Mouse (Mus musculus) granulocyte monocyte progenitor cell, adult 5-6 weeks (primary cell): ENCODE measurements around the gene Abr. TPM values are rescaled to one million over a fixed set of nuclear protein-coding genes. Genes with fewer than 3 reads are reported as not detected.

ENCODE experiments used
- ATAC-seq: replicated peaks from 2 replicates; pipeline ENCODE4 v1.8.0; 2016; ENCODE audit warnings: mild to moderate bottlenecking, moderate TSS enrichment, inconsistent platforms; ENCODE audit not compliant: poor library complexity, severe bottlenecking
- total RNA-seq, 2 experiments: library from RNA; stranded (forward) in 1 of 2; stranded (reverse) in 1 of 2; fragments of 200-712, 200-1000 nt in 1 of 2; fragments of >200 nt in 1 of 2; fragmentation: Nextera tagmentation in 1 of 2; gene quantifications; 2 replicates each; pipeline ENCODE4 v1.2.3; 2014 to 2017

The Abr gene
- total RNA-seq, 2 experiments from 2014 or later, result 53.0 to 54.3 TPM

DNA sequence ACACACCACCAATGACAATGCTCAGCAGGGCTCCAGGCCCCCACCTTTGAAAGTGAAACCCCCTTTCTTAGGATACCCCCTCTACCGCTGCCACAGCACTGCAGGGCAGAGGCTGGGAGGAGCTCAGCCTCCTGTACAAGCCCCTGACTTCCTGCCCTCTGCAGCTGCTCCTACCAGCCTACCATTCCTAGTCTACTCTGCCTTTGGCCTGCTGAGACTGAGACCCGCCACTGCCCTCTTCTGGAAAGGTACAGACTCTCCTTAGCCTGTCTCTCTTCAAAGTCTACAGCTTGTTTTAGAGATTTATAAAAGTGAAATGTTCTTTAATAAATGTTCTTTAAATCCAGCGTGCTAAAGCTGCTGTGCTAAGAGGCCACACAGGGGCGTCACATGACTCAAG, 193.1 kb downstream of the Abr start:
- no peak for ATAC-seq

DNA sequence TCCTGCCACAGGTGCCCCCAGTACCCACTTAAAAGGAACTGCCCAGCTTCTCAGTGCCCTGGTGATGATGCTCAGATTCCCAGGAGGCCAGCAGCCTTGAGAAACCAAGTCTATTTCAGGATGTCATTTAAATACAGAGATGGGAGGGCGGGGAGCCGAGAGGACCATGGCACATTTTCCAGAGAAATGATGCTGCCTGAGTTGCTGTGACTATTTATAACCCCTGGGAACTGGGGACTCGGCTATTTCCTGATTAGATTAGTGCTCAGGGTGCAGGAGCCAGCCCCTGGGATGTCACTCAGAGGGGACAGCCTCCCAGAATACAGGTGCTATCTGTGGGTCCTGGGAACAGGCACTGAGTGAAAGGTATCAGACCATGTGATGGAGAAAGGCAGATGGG, 194.3 kb downstream of the Abr start:
- ATAC-seq, result no peak

DNA sequence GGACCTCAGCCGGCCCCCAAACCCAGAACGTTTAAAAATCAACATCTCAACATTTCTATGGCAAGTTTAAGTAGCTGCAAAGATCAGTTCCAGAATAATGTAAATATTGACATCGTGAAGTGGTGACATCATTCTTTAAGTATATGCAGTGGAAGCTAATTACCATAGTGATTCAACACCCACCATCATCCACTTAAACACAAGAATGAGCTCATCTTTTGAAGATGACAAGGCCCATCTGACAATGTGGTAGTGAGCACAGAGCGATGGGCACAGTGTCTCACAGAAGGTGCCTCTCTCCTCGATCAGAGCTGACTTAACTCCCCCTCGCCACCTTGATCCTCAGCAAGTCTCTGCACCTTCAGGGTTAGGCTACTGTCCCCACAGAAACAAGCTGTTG, 196.4 kb downstream of the Abr start:
- no peak for ATAC-seq

DNA sequence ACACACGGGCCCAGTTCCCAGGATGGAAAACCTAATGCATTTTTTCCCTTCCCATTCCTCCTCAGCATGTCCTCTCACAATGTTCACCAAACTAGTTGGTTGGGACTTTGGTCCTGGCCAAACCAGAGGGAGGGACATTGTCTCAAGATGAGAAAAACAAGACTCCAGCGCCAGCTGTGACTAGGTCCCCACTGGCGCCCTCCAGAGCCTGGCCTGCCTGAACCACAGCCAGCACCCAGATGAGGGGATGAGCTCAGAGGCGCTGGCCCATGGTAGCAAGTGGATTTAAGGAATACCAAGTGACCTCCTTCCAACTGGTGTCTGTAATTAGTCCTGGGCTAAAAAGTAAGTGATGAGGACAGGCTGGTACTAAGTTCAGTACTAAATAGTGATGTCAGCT, 201.2 kb downstream of the Abr start:
- ATAC-seq, result no peak

DNA sequence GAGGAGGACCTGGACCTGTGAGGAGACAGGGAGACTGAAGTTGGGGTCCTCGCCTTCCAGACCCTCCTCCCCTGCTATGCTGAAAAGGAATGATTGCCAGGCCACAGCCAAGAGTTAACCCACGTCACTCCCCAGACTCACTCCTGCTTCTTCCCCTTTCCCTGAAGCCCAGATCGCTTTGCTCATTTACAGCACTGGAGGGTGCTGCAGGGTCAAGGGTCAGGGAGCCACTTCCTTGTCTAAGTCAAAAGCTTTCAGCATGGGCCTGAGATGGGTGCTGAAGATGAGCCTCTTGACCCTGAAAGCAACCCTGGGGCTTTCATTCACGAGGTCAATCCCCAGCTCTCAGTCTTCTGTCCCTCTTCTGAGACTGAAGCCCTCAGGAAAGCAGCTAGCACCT, 202.9 kb downstream of the Abr start:
- no peak for ATAC-seq

DNA sequence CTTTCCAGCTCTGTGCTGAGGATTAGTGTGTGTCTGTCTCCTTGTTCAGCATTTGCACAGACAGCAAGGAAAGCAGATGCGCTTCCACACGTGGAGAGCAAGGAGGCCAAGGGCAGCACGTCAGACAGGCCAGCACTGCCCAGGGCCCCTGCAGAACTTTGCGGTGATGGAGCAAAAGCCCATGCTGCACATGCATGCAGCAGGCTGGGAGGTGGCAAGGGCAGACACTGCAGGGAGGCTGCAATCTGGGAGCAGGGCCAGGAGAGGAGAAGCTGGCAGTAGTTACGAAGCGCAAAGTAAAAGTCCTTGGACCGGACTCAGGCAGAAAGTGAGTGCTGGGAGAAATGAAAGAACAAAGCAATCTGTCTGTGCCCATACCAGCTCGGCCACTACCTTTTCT, 203.7 kb downstream of the Abr start:
- ATAC-seq, result no peak

DNA sequence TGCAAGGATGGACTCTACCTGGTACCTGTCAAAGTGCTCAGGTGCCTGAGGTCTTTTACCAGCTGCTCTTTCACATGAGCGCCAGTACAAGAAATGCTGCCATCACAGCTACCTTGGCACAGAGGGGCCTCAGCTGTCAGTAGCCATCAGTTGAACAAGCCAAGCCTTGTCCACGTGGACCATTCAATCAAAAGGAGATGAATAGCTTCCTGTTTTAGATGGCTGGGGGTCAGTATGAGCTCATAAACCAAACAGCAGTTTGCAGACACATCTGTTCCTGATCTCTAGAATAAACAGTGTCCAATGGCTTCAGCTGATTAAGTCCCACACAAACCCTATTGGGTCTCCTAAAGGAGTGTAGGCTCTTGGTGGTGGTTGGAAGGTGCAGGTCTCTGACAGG, 206.1 kb downstream of the Abr start:
- no peak for ATAC-seq

DNA sequence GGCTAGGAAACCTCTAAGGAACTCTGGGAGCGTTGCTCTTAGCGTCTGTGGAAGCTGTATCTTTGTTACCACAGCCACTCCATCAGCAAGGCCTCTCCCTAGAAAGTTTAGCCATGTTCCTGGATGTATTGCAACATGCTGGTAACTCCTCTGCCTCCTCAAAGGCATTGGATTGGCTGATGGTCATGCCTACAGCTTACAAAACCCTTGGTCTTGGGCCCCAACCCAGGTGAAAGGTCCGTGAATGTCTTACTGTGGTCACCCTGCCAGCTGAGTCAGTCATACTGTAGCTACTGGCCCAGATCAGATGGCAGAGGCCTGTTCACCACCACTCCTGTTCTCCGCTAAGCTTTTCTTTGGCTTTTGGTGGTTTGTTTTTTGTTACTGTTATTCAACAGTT, 207.1 kb downstream of the Abr start:
- no peak for ATAC-seq

DNA sequence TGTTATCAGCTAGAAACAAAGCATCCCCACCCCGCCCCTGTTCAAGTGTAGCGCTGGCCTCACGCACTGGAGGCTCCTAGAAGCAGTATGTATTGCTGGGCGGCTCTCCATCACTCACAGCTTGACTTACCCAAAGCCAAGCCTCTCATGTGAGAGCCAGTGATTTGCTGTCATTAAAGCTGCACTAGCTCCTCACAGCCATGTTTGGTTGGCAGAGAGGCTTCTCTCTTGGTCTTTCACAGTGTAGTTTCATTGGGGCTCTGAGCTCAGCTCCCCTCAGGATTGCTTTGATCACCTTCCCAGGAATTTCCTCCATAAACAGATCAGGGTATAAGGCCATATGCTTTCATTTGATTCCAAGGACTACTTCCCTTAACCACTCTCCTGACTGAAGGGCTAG, 208.9 kb downstream of the Abr start:
- no peak for ATAC-seq

DNA sequence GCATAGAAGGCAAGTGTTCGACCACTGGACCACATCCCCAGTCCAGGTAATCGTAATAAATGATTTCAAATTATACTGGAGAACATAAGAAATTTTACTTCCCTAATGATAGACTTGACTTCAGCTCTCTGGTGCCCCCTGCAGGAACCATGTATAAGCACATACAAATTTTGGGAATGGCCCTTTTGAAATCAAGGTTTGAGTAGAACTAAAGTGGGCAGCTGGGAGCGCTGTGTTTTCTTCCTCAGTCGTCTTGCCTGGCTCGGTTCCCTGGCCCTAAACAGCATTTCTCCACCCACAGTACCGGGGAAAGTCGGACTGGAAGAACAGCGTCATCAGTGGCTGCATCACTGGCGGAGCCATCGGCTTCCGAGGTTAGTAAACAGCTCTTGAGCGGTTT, 211.3 kb downstream of the Abr start:
- no peak for ATAC-seq

DNA sequence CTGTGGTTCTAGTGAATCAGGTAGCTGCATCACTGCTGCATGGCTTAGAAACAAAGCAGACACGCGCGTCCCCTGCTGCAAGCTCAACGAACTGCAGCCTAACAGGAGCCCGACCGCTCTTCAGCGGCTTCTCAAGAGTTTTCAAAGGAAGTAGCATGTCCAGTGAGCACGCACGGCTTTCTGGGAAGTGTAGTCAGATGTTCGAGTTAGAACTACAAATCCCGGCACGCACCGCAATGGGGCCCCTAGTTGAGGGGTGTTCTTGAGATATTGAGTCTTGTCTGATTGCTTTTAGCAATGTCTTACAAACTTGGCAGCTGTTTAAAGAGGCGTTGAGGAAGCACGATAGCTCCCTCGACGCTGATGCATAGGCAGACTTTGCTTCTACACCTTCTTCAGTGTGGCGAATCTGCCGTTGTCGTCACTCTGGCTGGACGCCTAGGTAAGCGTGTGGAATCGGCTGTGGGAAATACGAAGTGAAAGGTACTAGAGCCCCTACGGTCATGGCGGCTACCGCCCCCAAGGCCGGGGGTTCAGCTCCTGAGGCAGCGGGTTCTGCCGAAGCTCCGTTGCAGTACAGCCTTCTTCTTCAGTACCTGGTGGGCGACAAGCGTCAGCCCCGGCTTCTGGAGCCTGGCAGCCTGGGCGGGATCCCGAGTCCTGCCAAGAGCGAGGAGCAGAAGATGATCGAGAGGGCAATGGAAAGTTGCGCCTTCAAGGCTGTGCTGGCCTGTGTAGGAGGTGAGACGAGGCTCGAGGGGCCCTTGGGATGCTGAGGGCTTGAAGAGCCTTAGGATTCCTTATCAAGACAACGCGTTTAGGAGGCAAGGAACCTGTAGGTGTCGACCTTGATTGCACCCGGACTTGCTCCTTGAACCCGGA, 215.2 kb downstream of the Abr start, which contains the start of gene Timm22:
Gene Timm22, plus strand, starts transcription at position 251 of the 882 bp plus-strand sequence.
- ATAC-seq, result peak; percentile 98

DNA sequence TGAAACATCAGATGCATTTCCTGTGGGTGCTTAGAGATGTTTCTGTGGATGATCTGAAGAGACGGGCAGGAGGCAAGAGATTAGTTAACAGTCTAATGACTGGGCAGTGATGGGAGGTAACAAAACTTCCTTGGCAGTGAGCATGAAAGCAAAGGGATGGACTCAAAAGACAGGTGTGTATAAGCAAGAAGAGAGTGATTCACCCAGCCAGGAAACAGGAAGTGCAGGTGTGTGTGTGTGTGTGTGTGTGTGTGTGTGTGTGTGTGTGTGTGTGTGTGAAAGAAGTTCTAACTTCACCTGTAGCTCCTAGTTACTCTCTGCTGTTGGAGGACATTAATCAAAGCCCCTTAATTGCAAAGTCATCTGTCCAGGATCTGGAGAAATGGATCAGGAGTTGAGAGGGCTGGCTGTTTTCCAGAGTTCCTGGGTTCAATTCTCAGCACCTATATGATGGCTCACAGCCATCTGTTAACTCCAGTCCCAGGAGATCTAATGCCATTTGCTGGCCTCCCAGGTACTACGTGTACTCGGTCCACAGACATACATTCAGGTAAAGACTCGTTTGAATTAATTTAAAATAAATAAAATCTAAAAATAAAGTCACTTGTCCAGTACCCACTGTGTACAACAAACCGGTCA, 216.4 kb downstream of the Abr start:
- ATAC-seq, result no peak

DNA sequence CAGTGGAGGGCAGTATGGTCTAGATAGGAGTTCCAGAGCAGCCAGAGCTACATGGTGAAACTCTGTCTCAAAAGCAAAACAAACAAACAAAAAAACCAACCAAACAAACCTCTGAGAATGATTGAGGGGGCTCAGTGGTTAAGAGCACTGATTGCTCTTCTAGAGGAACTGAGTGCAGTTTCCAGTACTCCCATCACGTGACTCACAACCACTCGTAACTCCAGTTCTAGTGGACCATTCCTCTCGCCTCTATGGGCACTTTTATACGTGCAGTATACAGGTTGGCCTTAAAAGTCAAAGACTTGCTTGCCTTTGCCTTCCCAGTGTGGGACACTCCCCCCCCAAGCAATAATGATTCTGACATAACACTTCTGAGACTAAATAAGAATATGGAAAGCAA, 217.0 kb downstream of the Abr start:
- ATAC-seq, result no peak

DNA sequence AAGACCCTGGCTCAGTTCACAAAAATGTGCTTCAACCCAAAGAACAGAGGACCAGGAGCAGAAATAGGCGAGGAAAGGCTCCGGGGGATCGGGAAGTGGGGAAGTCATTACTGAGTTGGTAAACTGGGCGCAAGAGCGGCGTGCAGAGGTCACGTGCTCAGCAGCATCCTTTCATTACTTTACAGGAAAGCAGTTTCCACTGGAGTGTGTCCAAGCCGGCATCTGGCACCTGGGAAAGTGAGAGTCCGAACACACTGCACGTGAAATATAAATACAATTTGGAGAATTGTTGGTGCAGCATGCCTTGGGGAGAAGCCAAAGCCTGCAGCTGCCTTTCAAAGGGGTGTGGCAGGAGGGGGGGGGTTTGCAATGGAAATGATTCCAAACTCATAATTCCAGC, 220.7 kb downstream of the Abr start:
- no peak for ATAC-seq

DNA sequence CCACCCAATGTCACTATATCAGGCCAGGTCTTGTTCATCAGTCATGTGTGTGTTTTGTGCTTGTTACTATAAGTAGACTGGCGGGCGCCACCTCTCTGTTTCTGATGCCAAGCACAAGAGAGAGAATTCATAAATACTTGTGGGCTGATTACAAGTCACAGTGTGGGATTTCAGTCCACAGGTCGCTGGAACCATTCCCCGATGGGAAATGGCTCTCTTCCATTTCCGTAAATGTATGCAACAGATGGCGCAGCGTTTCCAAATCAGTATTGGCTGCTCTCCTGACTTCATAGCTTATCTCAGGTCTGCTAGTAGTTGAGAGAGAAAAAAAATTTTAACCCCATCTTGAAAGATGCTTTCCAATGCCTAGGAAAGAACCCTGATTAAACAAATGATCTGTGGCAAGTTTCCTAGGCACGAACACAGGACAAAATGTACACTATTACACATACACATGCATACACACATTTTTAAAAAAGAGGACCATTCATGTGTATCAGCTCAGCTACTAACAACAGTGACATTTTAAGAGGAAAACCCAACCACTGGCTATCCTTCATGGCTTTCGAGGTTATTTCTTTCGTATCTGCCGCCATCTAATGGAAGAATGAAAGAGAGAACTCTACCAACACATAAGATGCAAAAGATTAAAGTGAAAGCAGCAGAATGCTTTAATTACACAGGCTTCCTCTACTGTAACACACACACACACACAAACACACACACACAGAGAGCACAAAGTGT, 222.4 kb downstream of the Abr start:
- ATAC-seq, result peak; percentile 13; the same call in 1 of the 2 replicates

DNA sequence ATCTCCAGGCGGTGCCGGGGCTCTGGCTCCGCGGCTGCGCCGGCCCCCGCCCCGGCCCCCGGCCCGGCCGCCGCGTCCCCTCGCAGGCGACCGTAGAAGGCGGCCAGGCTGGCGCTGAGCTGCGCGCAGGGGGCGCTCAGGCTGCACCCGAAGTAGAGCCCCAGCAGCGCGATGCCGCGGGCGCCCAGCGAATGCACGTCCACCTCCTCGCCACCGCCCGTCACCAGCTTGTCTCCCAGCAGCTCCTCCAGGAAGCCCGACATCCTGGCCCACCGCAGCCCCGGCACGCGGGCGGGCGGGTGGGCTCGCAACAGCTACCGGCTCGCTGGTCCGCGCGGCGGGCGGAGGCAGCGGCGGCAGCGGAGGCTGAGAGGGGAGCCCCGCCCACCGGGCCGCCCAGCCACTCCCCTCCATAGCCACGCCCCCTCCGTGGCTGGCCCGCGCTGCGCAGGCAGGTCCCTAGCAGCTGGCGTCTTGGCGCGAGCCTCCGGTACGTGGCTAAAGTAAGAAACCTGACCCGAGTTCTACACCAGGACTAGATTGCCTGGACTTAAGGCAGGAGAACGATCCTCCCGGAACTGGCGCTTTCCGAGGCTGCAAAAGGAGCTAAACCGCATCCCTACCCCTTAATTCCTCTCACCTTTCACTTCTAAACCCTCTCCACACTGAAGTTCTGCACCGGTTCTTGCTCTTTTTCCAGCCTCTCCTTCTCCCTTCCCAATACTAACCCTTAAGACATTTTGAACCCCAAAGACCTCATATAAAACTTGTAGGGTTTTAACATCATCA, 223.1 kb downstream of the Abr start, which contains the start of gene Nxn:
Gene Nxn, minus strand, starts transcription at position 343 of the 789 bp plus-strand sequence.
- peak; percentile 78 for ATAC-seq

DNA sequence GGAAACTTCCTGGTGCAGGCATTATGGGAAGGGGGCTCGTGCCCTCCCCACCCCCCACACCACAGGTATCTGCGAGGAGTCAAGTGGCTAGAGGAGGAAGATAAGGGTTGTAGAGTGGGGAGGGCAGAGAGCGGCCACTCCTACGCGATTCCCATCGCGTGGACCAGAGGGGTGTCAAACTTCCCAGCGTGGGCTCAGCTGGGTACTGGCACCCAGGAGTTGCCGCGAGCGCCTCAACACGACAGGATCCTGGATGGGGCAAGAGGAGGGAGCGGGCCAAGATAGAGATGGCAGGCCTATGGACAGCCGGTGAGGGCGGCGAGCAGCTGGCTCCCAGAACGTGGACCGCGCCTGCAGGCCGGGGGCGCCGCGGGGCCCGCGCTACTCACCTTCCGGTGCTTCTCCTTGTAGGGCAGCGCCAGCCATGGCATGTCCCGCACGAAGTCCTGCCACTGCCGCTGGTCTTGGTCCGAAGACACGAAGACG, 223.8 kb downstream of the Abr start:
- peak; percentile 15 for ATAC-seq

DNA sequence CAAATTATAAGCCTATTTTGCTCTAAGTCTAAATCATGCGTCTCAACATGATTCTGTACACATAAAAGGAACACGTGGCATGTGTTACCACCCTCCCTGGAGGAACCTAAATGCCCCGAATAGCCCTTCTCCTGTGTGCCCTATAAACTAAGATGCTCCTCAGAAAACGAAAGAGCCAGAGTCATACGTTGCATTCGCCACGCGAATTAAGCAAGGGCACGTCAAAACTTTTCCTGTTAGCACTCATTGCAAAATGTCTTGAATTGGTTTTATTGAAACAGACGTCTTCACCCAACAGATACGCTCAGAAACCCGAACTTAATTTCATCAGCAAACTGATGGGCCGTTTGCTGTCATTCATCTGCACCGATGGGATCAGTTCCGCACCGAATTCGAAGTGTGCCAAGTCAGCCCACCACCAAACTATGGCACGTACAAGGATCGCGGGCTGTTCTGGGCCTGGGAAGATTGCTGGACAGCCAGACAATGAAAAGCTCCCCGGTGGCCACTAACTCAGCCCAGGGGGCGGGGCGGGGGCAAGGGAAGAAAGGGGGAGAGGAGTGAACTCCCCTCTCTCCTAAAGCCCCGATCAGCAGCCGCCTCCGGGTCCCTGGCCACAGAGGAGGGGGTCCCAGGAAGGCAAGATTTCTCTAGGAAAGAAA, 224.3 kb downstream of the Abr start:
- peak; percentile 54 for ATAC-seq

DNA sequence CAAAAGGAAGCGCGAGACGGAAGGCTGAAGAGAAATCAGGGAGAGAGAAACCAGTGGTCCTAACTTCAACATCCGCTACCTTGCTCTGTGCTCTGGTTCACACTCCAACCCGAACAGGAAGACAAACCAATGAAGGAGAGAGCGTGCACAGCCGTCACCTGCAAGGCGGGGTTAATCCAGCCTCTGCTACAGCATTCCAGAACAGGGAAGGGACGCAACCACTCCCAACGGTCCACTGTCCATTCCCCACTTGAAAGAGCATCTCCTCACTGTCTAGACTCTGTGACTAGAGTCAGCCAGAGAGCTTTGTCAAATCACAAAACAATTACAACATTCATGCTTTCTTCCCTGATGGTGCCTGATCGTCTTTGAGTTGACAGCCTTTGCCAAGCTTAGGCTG, 229.1 kb downstream of the Abr start:
- no peak for ATAC-seq

DNA sequence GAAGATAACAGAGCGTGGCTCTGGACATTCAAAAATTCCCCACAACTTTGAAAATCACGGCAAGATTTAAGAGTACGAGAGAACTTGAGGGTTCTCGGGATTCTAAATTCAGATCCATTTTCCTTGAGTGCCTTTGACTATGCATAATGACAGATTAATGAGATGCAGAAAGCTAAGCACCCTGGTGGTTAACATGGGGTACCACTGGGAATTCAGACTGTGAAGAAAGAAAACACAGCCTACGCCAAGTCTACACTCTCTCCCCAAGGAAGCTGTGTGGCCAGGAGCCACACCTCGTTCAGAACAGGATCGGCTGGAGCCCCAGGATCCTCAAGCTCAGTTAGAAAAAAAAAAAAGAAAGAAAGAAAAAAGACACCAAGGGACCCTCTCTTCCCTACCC, 229.6 kb downstream of the Abr start:
- no peak for ATAC-seq
